Mouse (Mus musculus) liver, embryonic 14.5 days (tissue): ENCODE data around the gene Acsbg1. TPM values are rescaled to one million over a fixed set of nuclear protein-coding genes. Genes with fewer than 3 reads are reported as not detected.
"Not testable (repeated sequence)": the region's sequence is repeated elsewhere in the genome, so short reads cannot be mapped to it uniquely, and the experiment has no call there.

ENCODE experiments used
- ATAC-seq: fragments of 200-750 bp; cut with Nextera tagmentation; 2 replicates; pipeline ENCODE4 v1.8.0; 2017; ENCODE audit warnings: moderate number of reproducible peaks, mild to moderate bottlenecking, moderate library complexity; ENCODE audit not compliant: insufficient read depth
- DNase-seq, 3 experiments: peaks; one replicate each; pipeline ENCODE4 v3.0.0-alpha.2; 2012 to 2013; ENCODE audit warnings: low read depth in 3 of 3, low spot score in 3 of 3
- H3K27ac ChIP-seq: fragments of 300-500 bp; sonication (generic); 2 replicates; pipeline ENCODE4 v1.5.1; 2014; ENCODE audit warnings: moderate library complexity, mild to moderate bottlenecking, control low read depth, inconsistent platforms
- H3K27me3 ChIP-seq: fragments of 300-500 bp; sonication (generic); 2 replicates; pipeline ENCODE4 v1.6.1; 2014; ENCODE audit warnings: mild to moderate bottlenecking, low read length, moderate library complexity; ENCODE audit not compliant: control insufficient read depth, insufficient read depth
- H3K36me3 ChIP-seq: fragments of 300-500 bp; sonication (generic); replicated peaks from 2 replicates; pipeline ENCODE4 v1.6.1; 2014; ENCODE audit warnings: low read depth; ENCODE audit not compliant: control insufficient read depth, insufficient read depth
- H3K4me1 ChIP-seq, 2 experiments: fragments of 200-500 bp in 1 of 2; fragments of 300-500 bp in 1 of 2; sonication (generic) in 1 of 2; replicated peaks; 2 replicates each; pipeline ENCODE4 v1.6.1; 2012 to 2014; ENCODE audit warnings: antibody characterized with exemption in 1 of 2, inconsistent platforms in 1 of 2, low read length in 1 of 2; ENCODE audit not compliant: control insufficient read depth in 2 of 2, insufficient read depth in 2 of 2
- H3K4me2 ChIP-seq: fragments of 300-500 bp; sonication (generic); 2 replicates; pipeline ENCODE4 v1.6.1; 2014; ENCODE audit warnings: low read depth, mild to moderate bottlenecking, control low read depth, moderate library complexity
- H3K4me3 ChIP-seq, 2 experiments: fragments of 200-500 bp in 1 of 2; fragments of 300-500 bp in 1 of 2; sonication (generic) in 1 of 2; 2 replicates each; pipeline ENCODE4 v1.5.1; 2012 to 2014; ENCODE audit warnings: low read depth in 2 of 2, low read length in 2 of 2, mild to moderate bottlenecking in 2 of 2, control low read depth in 1 of 2, inconsistent platforms in 1 of 2, moderate library complexity in 1 of 2; ENCODE audit not compliant: insufficient read depth in 1 of 2
- H3K9ac ChIP-seq: fragments of 300-500 bp; sonication (generic); replicated peaks from 2 replicates; pipeline ENCODE4 v1.6.1; 2014; ENCODE audit warnings: mild to moderate bottlenecking, control low read depth, moderate library complexity
- H3K9me3 ChIP-seq: fragments of 300-500 bp; sonication (generic); 2 replicates; pipeline ENCODE4 v1.6.1; 2016; ENCODE audit warnings: low read length, mixed read lengths; ENCODE audit not compliant: control insufficient read depth
- CTCF ChIP-seq: IDR thresholded peaks from 2 replicates; pipeline ENCODE4 v1.5.1; 2016; ENCODE audit warnings: antibody characterized with exemption, low read depth, control low read depth
- EP300 ChIP-seq: IDR thresholded peaks from 2 replicates; pipeline ENCODE4 v1.6.1; 2016; ENCODE audit warnings: antibody characterized with exemption, low read depth
- WGBS: fragments of 180-500 bp; shearing (Covaris S2); extraction: QIAGEN DNeasy Blood & Tissue Kit; methylation state at CpG from one replicate; pipeline ENCODE4 v1.1.7; 2014; ENCODE audit not compliant: insufficient replicate concordance; 5-methylcytosine and 5-hydroxymethylcytosine counted together
- polyA plus RNA-seq, 2 experiments: library from polyadenylated mRNA; depleted of rRNA in 1 of 2; stranded (reverse) in 1 of 2; unstranded in 1 of 2; fragments of >200 nt; fragmentation: Nextera tagmentation in 1 of 2; extraction: Ambion mirVana in 1 of 2; gene quantifications; 2 replicates each; pipeline versions ENCODE4 v1.2.1 to v1.2.3; 2012 to 2014

Gene Acsbg1
- polyA plus RNA-seq, 2 experiments, result 0.04 to 0.13 TPM

DNA sequence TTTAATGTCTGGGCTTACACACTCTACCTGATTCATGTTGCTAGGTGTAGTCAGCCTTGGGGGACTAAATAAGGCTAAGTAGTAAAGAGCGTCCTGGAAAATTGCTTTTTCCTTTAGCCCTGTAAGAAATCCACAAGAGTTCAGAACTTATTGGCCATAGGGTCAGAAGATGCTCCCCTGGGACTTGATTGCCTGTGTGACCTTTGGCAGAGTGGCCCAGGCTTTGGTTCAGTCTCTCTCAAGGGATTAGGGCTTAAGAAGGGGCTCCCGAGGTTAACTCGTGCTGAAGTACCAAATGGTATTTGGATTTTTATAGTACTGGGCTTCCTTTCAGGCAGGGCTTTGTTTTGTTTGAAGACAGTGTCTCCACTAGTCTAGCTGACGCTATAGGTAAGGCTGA lies 73.8 kb downstream of the Acsbg1 start:
- 69% methylated on average over 4 of the region's 4 CpGs for whole genome bisulfite sequencing
- no peak overlapping the region for H3K27ac ChIP-seq
- DNase-seq (no peak), ATAC-seq (no peak)
- no peaks in the 10 kb centered on the region for H3K27me3 ChIP-seq
- peaks cover 6% of the 10 kb centered on the region for H3K36me3 ChIP-seq
- no peak overlapping the region for H3K9ac ChIP-seq
- peak overlapping the region; percentile 86 for H3K4me2 ChIP-seq
- TF ChIP-seq CTCF, result no peak
- TF ChIP-seq EP300, result no peak
- no peaks in the 10 kb centered on the region for H3K9me3 ChIP-seq
- peaks cover 3 to 17% of the 10 kb centered on the region in 2 experiments for H3K4me1 ChIP-seq
- peak overlapping the region; percentile 28 to 94; a peak in 2 of 4 replicates for H3K4me3 ChIP-seq

DNA sequence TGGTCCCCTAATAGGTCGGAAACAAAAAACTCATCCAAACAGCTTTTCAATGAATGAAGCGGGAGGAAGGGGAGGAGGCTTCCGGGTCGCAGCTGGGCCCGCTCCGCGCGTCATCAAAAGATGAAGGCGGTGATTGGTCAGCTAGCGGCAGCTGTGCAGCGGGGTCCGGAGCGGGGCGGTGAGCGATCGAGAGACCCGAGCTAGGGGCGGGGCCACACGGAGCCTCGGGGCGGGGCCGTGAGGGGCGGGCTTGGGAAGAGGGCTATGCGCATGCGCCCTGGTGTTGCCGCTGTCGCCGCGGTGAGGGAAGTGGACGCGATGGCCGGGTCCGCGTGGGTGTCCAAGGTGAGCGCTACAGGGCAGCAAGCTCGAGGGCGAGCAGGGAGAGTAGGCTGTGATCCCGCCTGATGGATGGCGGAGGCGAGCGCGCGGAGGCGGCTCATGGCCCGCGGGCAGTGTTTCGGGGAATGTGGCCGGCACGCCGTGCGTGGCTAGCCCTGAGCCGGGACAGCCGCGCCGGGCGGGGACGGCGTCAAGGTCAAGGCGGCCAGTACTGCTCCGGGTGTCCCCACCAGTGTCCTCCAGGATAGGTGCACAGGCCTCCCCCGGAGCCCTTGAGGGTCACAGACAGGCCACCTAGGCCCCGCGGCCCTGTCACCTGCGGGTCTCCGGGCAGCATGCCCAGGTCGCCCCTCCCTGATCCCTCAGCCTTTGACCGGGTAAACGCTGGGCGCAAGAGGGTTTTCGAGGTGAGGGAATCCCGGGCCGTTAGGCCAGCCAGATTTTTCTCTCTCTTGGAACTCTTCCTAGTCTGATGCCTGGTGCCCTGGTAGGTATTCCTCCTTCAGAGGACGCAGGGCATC lies 75.2 kb downstream of the Acsbg1 start, which contains the start of gene Idh3a:
TSS of gene Idh3a (plus strand) at position 136 of the 863 bp plus-strand sequence.
- H3K9me3 ChIP-seq, result no peaks in the 10 kb centered on the region
- peak; percentile 96 for ATAC-seq
- H3K27me3 ChIP-seq, result no peaks in the 10 kb centered on the region
- H3K27ac ChIP-seq, result peak within 1 kb of the TSS; percentile 6
- TF ChIP-seq CTCF, result no peak
- no peak for TF ChIP-seq EP300
- H3K4me1 ChIP-seq, result peaks cover 3 to 17% of the 10 kb centered on the region in 2 experiments
- peak within 1 kb of the TSS; percentile 86 for H3K4me2 ChIP-seq
- H3K4me3 ChIP-seq, result peak within 1 kb of the TSS; percentile 81 to 94
- under 1% methylated on average over 72 of the region's 73 CpGs for WGBS
- DNase-seq, result peak; percentile 90 to 92 (median 91)
- H3K36me3 ChIP-seq, result no peaks in the 10 kb centered on the region; the same call in 1 of the 2 replicates
- H3K9ac ChIP-seq, result peak within 1 kb of the TSS; percentile 90

DNA sequence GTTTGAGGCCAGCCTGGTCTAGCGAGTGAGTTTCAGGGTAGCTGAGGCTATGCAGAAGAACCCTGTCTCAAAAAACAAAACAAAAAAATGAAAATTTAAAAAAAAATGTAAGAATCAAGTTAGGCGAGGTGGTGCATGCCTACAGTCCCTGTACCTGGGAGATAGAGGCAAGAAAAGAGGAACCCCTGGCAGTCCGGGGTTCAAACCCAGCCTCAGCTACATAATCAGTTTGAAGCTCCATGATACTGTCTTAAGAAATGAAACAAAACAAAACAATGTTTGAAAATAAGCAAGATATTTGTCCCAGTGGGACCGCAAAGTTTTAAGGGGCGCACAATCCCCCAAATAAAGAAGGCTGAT lies 75.9 kb downstream of the Acsbg1 start:
- Histone ChIP-seq H3K9ac (peak overlapping the region; percentile 52), H3K4me2 (peak overlapping the region; percentile 86), H3K9me3 (no peaks in the 10 kb centered on the region), H3K4me1 (peaks cover 3 to 17% of the 10 kb centered on the region in 2 experiments), H3K4me3 (peak overlapping the region; percentile 18 to 94), H3K27ac (peak overlapping the region; percentile 6), H3K36me3 (no peaks in the 10 kb centered on the region; the same call in 1 of the 2 replicates), H3K27me3 (no peaks in the 10 kb centered on the region)
- ATAC-seq (no peak), DNase-seq (no peak)
- WGBS, result 22% methylated on average over 5 of the region's 5 CpGs
- TF ChIP-seq EP300, result no peak
- TF ChIP-seq CTCF, result no peak

DNA sequence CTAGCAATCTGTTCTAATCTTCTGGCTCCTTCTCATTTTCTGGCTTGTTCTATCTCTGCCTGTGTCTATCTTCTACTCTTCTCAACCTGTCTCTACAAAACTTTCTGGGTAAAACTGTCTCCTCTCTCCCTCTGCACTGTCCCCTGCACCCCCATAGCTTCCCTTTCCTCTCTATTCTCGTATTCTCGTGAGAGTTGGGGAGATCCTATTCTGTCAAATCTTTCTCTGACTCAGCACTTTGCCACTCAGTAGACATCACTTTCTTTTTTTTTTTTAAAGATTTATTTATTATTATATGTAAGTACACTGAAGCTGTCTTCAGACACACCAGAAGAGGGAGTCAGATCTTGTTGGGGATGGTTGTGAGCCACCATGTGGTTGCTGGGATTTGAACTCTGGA lies 77.5 kb downstream of the Acsbg1 start:
- not testable (repeated sequence) for DNase-seq, H3K9ac ChIP-seq, H3K9me3 ChIP-seq, ATAC-seq, H3K4me2 ChIP-seq, H3K27me3 ChIP-seq, H3K36me3 ChIP-seq, H3K4me3 ChIP-seq
- H3K4me1 ChIP-seq, result peaks cover 3 to 17% of the 10 kb centered on the region in 2 experiments
- peak overlapping the region; percentile 44 for H3K27ac ChIP-seq
- 41% methylated on average over 2 of the region's 2 CpGs for WGBS

DNA sequence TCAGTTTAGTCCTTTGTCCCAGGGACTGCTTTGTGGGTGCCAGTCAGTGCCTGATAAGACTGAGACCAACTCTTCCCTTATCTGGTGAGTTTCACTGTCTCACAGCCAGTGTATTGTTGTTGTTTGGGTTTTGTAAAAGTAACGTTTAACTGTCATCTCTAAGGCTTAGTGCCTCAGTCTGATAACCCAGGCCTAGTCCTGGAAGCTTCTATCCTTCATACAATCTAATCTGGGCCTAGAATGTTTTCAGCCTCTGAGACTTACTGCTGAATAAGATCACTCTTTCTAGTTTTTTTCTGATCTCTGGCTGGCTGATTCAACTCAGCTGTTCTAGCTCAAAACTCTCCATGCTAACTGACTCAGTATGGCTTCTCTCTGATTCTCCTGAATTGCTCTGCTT lies 78.0 kb downstream of the Acsbg1 start:
- H3K4me1 ChIP-seq, result peaks cover 3 to 17% of the 10 kb centered on the region in 2 experiments
- peak overlapping the region; percentile 44 for H3K27ac ChIP-seq
- TF ChIP-seq EP300 (peak; percentile 94), CTCF (no peak)
- H3K4me3 ChIP-seq, result no peak overlapping the region
- H3K36me3 ChIP-seq, result no peaks in the 10 kb centered on the region
- no peak overlapping the region for H3K4me2 ChIP-seq
- ATAC-seq (peak; percentile 52), DNase-seq (peak in 1 of 3 experiments; percentile 37)
- no peaks in the 10 kb centered on the region for H3K9me3 ChIP-seq
- H3K9ac ChIP-seq, result no peak overlapping the region
- 6% methylated on average over 1 of the region's 1 CpGs for WGBS
- no peaks in the 10 kb centered on the region for H3K27me3 ChIP-seq
